Mouse (Mus musculus) liver, postnatal 0 days (tissue): Measurements from ENCODE around the gene Lsmem1.

Experiments
- CTCF ChIP-seq: sonication (generic); IDR thresholded peaks from 2 replicates; pipeline ENCODE4 v1.5.1; 2016; ENCODE audit warnings: antibody characterized with exemption, low read depth
- EP300 ChIP-seq: IDR thresholded peaks from 2 replicates; pipeline ENCODE4 v1.6.1; 2016; ENCODE audit warnings: antibody characterized with exemption, low read depth, mild to moderate bottlenecking

DNA sequence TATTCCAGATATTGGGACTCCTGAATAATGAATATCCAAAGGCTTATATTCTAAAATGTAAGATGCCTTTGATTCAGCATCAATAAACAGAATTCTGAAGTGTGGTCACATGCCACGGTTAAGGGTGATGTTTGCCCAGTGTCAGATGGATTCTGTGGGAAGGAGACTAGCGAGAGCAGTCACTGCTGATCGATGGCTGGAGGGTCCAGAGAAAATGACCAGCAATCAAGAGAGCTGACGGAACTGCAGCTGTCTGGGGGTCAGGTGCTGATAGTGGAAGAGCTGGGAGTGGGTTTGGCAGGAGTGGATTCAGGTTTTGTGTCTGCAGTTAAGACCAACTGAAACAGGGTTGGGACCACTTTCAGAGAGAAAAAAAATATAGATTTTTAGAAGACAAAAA is 44.0 kb upstream of the Lsmem1 start:
- TF ChIP-seq CTCF, result no peak
- TF ChIP-seq EP300, result no peak
